Mouse (Mus musculus): ENCODE measurements at regions not wholly inside any gene's neighbourhood (a gene's known extent, or its start where the extent isn't known, plus 50 kb on each side); places are given as distances from the start of the nearest gene placed in this dataset.

DNA sequence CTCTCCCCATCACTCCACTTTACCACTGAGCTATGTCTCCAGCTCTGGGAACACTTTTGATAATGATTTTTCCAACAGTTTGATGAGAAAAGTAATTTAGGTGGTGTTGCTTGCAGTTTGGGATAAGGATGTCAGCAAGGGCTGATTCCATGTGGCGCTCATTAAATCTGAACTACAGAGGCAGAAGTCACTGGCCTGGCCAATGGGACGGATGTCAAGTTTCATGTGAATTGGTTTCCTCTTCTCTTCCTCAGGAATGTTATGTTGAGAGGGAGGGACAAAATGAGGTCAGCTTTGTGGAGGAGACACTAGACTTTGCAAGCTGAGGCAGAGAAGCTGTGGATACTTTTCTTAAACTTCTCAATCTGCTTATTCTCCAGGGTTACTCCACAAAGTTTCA, 434.9 kb upstream of the Klhl29 start:
- TF ChIP-seq CTCF (IDR thresholded peaks at IDR 0.05; ENCODE audit: borderline replicate concordance, insufficient read depth, low read length) = no peak
- no peak for TF ChIP-seq POLR2A (IDR thresholded peaks at IDR 0.05; ENCODE audit: low read depth, low read length)
